Mouse (Mus musculus) hindbrain, embryonic 12.5 days (tissue): ENCODE results near the gene Napepld. TPM values are rescaled to one million over a fixed set of nuclear protein-coding genes. Genes with fewer than 3 reads are reported as not detected.
A peak's percentile ranks its signal among the peaks of the same experiment; 100 is the strongest.

ENCODE experiments used
- ATAC-seq: fragments of 200-750 bp; cut with Nextera tagmentation; 2 replicates; pipeline ENCODE4 v1.8.0; 2017; ENCODE audit warnings: moderate TSS enrichment; ENCODE audit not compliant: low FRiP score
- H3K27ac ChIP-seq: fragments of 300-500 bp; sonication (generic); 2 replicates; pipeline ENCODE4 v1.5.1; 2016; ENCODE audit warnings: mild to moderate bottlenecking
- H3K27me3 ChIP-seq: fragments of 300-500 bp; sonication (generic); 2 replicates; pipeline ENCODE4 v1.6.1; 2016; ENCODE audit warnings: mild to moderate bottlenecking
- H3K36me3 ChIP-seq: fragments of 300-500 bp; sonication (generic); 2 replicates; pipeline ENCODE4 v1.6.1; 2016; ENCODE audit warnings: mild to moderate bottlenecking
- H3K4me1 ChIP-seq: fragments of 300-500 bp; sonication (generic); 2 replicates; pipeline ENCODE4 v1.6.1; 2016
- H3K4me2 ChIP-seq: fragments of 300-500 bp; sonication (generic); replicated peaks from 2 replicates; pipeline ENCODE4 v1.6.1; 2016; ENCODE audit warnings: mild to moderate bottlenecking
- H3K4me3 ChIP-seq: fragments of 300-500 bp; sonication (generic); 2 replicates; pipeline ENCODE4 v1.5.1; 2016; ENCODE audit warnings: mild to moderate bottlenecking
- H3K9ac ChIP-seq: fragments of 300-500 bp; sonication (generic); 2 replicates; pipeline ENCODE4 v1.6.1; 2016; ENCODE audit warnings: mild to moderate bottlenecking, moderate library complexity
- H3K9me3 ChIP-seq: fragments of 300-500 bp; sonication (generic); replicated peaks from 2 replicates; pipeline ENCODE4 v1.6.1; 2016; ENCODE audit warnings: mild to moderate bottlenecking
- WGBS: fragments of 180-500 bp; shearing (Covaris S2); methylation state at CpG from one replicate; pipeline ENCODE4 v1.1.7; 2016; 5-methylcytosine and 5-hydroxymethylcytosine counted together
- polyA plus RNA-seq: library from polyadenylated mRNA; unstranded; fragments of >200 nt; fragmentation: Nextera tagmentation; extraction: Ambion mirVana; gene quantifications from 2 replicates; pipeline ENCODE4 v1.2.1, GENCODE M21; 2016

The Napepld gene
- polyA plus RNA-seq, 1 experiment from 2014 or later = 4.9 TPM

DNA sequence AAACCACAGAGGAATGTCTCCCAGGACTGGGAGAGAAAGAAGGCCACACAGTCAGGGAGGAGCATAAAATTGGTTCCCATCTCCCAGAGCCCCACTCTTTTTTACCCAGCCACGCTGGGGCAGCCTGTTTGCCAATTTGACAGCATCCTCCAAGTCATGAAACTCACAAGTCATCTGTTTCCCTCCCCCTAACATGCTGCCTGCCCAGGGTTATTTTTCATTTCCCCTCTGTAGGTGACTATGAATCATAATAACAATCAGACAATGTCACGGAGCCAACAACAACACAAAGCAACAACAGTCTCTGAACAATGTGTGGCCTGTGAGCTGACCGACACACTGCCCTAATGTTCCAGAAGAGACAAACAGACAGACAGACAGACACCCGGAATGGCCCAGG, 21.2 kb downstream of the Napepld start:
- Histone ChIP-seq H3K9me3 (0 out of 2 replicates have a peak, but pooled peaks cover 2% of the 10 kb centered on the region), H3K27ac (no peak overlapping the region), H3K27me3 (no peaks in the 10 kb centered on the region), H3K4me2 (no peak overlapping the region), H3K4me3 (no peak overlapping the region), H3K4me1 (no peaks in the 10 kb centered on the region), H3K36me3 (peaks cover 27% of the 10 kb centered on the region), H3K9ac (no peak overlapping the region)
- WGBS = 76% methylated on average over 4 of the region's 4 CpGs
- ATAC-seq = no peak

DNA sequence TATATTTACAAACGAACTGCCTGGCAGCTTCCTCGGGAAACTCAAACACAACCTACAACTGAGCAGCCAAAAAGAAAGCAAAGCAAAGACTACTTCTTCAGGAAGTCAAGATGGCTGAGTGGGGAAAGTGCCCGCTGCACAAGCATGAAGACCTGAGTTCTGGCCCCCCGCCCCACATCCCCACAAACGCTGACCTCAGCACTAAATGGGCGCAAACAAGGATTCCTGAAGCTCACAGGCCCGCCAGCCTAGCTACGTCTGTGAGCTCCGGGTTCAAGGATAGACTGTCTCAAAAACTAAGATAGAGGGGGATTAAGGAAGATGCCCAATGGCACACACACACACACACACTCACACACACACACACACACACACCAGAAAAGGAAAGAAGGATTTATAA, 22.8 kb downstream of the Napepld start:
- 95% methylated on average over 9 of the region's 9 CpGs for WGBS
- H3K36me3 ChIP-seq = peaks cover 28% of the 10 kb centered on the region
- 0 out of 2 replicates have a peak, but pooled peaks cover 2% of the 10 kb centered on the region for H3K9me3 ChIP-seq

DNA sequence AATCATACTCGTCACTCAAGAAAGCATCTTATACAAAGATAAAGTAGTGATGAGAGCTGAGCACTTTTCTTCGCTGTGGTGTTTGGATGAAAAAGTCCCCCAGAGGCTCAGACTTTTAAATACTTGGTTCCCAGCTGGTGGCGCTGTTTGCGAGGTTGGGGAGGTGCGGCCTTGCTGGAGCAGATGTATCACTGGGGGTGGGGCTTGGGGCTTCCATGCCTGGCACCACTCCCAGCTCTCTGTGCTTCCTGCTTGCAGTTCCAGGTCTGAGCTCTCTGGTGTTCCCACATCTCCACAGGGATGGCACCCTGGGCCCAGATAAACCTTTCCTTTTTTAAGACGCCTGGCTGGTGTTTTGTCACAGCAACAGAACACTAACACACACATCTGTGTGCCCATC, 23.3 kb downstream of the Napepld start:
- WGBS = 93% methylated on average over 6 of the region's 6 CpGs

More for the DNA sequence above, 22.8 kb downstream of the Napepld start:
- H3K4me2 ChIP-seq = no peak overlapping the region
- ATAC-seq = no peak
- H3K4me3 ChIP-seq = no peak overlapping the region
- no peak overlapping the region for H3K9ac ChIP-seq
- H3K27me3 ChIP-seq = no peaks in the 10 kb centered on the region
- H3K27ac ChIP-seq = no peak overlapping the region
- peaks cover under 1% of the 10 kb centered on the region; the same call in 1 of the 2 replicates for H3K4me1 ChIP-seq

DNA sequence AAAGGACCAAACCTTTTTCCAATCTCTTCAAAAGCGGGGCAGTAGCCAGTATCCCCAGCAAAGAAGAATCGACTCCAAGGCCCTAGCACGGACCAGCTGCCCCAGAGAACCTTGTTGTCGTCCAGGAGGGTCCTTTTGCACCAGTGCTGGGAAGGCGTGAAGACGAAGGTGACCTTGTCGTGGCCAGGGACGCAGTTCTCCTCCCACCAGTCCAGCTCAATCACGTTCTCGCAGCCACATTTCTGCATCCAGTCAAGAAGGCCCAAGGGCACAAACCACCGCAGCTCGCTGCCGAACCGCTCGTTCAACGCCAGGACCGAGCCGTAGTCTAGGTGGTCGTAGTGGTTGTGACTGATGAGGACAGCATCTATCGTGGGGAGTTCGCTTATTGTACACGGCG, 25.7 kb downstream of the Napepld start:
- WGBS = 96% methylated on average over 23 of the region's 23 CpGs
- Histone ChIP-seq H3K9me3 (0 out of 2 replicates have a peak, but pooled peaks cover 2% of the 10 kb centered on the region), H3K9ac (no peak overlapping the region), H3K4me1 (peaks cover 3% of the 10 kb centered on the region; the same call in 1 of the 2 replicates), H3K4me2 (no peak overlapping the region), H3K36me3 (peaks cover 24% of the 10 kb centered on the region), H3K27ac (no peak overlapping the region), H3K4me3 (no peak overlapping the region), H3K27me3 (no peaks in the 10 kb centered on the region)
- ATAC-seq = no peak

More for the DNA sequence above, 23.3 kb downstream of the Napepld start:
- 0 out of 2 replicates have a peak, but pooled peaks cover 2% of the 10 kb centered on the region for H3K9me3 ChIP-seq
- no peak overlapping the region for H3K9ac ChIP-seq
- no peak for ATAC-seq
- H3K4me2 ChIP-seq = no peak overlapping the region
- no peaks in the 10 kb centered on the region for H3K27me3 ChIP-seq
- H3K27ac ChIP-seq = no peak overlapping the region
- no peak overlapping the region for H3K4me3 ChIP-seq
- H3K36me3 ChIP-seq = peaks cover 24% of the 10 kb centered on the region
- peaks cover 3% of the 10 kb centered on the region; the same call in 1 of the 2 replicates for H3K4me1 ChIP-seq

DNA sequence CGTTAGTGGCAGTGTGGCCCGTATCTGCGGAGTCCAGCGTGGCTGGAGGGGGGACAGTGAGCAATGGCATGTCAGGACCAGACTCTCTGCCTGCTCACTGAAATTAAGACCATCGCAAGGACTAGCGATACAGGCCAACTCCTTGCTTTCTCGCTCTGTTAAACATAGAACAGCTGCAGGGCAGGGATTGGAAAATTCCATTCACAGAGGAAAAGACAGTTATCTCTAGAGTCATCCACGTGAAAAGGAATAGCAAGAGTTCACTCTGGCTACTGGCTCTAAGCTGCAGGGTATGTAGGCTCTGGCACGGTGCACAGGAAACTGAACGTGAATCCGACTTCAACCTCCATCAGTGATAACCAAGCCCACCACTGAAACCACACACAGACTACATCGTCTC, 26.2 kb downstream of the Napepld start:
- Histone ChIP-seq H3K4me3 (no peak overlapping the region), H3K9me3 (0 out of 2 replicates have a peak, but pooled peaks cover 2% of the 10 kb centered on the region), H3K27ac (no peak overlapping the region), H3K27me3 (no peaks in the 10 kb centered on the region), H3K9ac (no peak overlapping the region), H3K4me2 (no peak overlapping the region), H3K4me1 (peaks cover 3% of the 10 kb centered on the region; the same call in 1 of the 2 replicates), H3K36me3 (peaks cover 24% of the 10 kb centered on the region)
- no peak for ATAC-seq
- WGBS = 86% methylated on average over 12 of the region's 12 CpGs

DNA sequence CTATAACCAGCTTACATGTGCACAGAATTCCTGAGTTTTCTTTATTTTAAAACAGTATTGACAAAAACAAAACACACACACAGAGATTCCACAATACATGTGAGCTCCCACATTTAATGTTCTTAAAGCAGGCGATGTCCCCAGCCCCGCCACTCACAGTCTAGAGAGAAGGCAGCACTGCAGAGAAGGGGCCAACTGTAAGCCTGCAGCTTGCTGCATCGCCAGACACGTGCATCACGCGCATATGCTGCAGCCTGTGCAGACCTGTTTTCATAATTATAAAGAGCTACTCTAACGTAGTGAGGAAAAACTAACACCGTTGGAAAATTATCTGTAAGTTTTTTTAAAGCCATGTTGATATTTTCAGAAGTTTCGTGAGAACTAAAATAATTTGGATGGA, 27.5 kb downstream of the Napepld start:
- H3K4me2 ChIP-seq = no peak overlapping the region
- WGBS = 87% methylated on average over 9 of the region's 9 CpGs

DNA sequence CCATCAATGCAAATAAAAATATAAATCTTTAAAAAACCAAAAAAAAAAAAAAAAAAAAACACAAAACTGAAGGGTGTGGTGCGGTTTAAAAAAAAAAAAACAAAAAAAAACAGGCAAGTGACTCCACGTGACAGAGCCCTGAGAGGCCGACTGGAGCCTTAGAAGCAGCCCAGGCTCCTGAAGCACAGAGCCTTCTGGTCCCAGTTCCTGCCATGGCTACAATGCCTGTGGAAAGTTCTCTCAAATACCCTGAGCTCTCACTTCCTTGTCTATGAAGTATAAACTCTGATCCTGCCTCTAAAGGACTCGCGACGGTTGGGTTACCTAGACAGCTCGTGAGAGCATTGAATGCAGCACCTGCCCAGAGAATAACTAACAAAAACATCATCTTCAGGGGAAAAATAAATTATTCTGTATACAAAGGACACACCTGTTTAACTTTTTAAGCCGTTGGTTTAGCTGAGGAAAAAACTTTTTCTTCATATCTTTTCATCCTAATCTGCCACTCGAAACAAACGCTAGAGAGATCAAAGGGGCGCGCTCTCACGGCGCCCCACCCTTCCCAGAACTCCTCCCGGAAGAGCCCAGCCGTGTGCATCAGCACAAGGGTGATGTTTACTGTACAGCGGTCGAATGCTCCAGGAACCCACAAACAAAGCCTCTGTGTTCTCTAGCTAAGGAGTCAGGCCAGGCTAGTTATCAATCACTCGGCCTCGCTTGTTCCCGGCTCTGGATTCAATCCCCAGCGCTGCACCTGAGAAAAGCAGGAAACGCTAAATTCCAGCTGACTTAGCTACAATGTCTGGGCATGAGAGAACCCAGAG, 28.2 kb downstream of the Napepld start:
- H3K4me2 ChIP-seq = peak overlapping the region; percentile 13
- H3K36me3 ChIP-seq = peaks cover 20% of the 10 kb centered on the region
- no peak overlapping the region for H3K9ac ChIP-seq
- H3K4me1 ChIP-seq = peaks cover 3% of the 10 kb centered on the region; the same call in 1 of the 2 replicates
- ATAC-seq = peak; percentile 69
- no peak overlapping the region for H3K27ac ChIP-seq
- H3K27me3 ChIP-seq = no peaks in the 10 kb centered on the region
- no peak overlapping the region for H3K4me3 ChIP-seq
- H3K9me3 ChIP-seq = no peaks in the 10 kb centered on the region
- 51% methylated on average over 23 of the region's 23 CpGs for WGBS

More for the DNA sequence above, 27.5 kb downstream of the Napepld start:
- Histone ChIP-seq H3K4me1 (peaks cover 3% of the 10 kb centered on the region; the same call in 1 of the 2 replicates), H3K9ac (no peak overlapping the region), H3K27ac (no peak overlapping the region), H3K36me3 (peaks cover 24% of the 10 kb centered on the region), H3K9me3 (0 out of 2 replicates have a peak, but pooled peaks cover 2% of the 10 kb centered on the region), H3K4me3 (no peak overlapping the region), H3K27me3 (no peaks in the 10 kb centered on the region)
- ATAC-seq = no peak; the same call in 1 of the 2 replicates

DNA sequence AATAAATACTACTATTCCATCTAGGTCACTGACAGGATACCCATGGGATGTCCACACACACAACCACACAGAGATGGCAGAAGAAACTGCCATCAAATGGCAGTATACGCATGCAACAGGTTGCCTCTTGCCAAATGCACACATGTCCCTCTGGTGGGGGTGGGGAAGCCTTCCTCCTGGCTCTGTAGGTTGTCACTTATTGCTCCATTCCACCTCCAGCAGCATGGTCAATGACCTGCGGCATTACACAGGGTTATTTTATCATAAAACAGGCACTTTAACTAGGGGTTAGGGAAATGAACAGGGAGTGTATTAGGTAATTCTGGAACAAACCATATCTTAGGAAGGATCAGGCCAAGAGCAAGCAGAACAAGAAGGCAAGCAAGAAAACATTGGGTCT, 31.9 kb downstream of the Napepld start:
- H3K27me3 ChIP-seq = no peaks in the 10 kb centered on the region
- 98% methylated on average over 2 of the region's 2 CpGs for WGBS
- ATAC-seq = no peak
- no peak overlapping the region for H3K4me3 ChIP-seq
- no peak overlapping the region for H3K9ac ChIP-seq
- peaks cover 3% of the 10 kb centered on the region; the same call in 1 of the 2 replicates for H3K4me1 ChIP-seq
- H3K27ac ChIP-seq = no peak overlapping the region
- no peaks in the 10 kb centered on the region for H3K9me3 ChIP-seq
- 0 out of 2 replicates have a peak, but pooled peaks cover 10% of the 10 kb centered on the region for H3K36me3 ChIP-seq
- no peak overlapping the region for H3K4me2 ChIP-seq

DNA sequence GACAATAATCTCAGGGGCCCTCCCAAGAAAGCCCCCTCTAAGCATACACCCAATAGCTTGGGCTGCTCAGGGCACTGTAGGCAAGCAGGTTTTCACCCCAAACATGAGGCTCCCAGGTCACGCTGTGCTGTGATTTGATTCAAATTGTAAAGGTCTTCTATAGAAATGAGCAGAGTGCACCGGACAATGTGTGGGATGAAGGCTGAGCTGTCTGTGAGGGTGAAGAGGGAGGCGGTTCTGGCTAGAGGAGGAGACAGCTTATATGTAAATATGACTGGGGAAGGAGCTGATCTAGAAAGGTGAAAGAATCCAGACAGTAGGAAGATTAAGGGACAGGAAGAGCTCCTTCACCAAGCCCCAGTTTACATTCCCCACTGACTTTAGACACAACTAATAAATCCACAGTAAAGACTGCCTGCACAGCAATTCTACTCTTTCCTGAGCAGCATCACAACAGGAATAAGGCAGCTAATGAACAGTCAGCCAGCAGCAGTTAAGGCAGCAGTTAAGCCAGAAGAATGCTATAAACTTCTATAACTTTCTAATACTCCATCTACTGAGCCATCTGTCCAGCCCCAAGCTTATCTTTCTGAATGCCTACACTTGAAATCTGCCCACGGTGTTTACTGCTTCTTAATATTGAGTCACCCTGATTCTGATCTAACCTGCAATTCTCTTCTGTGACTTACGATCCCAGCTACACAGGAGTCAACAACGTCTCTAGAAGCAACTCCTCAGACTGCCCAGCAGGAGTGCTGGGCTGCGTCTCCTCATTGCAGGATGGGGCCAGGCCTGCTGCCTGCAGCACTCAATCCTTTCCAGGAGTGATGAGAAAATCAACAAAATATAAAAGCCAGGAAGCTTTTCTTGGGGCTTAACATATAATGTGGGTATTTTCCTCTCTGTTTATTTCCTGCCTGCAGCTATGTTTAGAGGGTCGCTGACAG, 33.7 kb downstream of the Napepld start:
- Histone ChIP-seq H3K9ac (no peak overlapping the region), H3K27ac (no peak overlapping the region)
- WGBS = 62% methylated on average over 8 of the region's 8 CpGs

DNA sequence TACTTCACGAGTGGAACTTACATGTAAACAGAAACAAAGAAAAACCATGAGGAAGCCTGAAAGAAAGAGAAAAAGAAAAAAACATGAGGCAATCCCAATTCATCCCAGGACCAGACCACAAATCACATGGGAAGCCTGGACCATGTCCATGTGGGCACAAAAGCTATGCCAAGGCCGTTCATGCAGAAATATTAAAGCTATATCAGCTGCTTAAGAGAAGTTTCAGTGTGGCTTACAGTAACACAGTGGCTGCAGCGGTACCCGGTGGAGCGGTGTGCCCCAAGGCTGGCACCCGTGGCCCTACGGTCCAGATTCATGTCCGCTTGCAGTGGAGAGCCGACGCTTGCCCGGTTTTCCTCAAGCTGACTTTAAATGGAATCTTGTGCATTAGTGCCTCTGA, 38.1 kb downstream of the Napepld start:
- no peak overlapping the region for H3K4me3 ChIP-seq
- H3K9ac ChIP-seq = no peak overlapping the region
- peaks cover 64% of the 10 kb centered on the region for H3K36me3 ChIP-seq
- H3K9me3 ChIP-seq = no peaks in the 10 kb centered on the region
- no peak for ATAC-seq
- H3K27ac ChIP-seq = no peak overlapping the region
- peaks cover 3% of the 10 kb centered on the region; the same call in 1 of the 2 replicates for H3K4me1 ChIP-seq
- H3K4me2 ChIP-seq = no peak overlapping the region
- WGBS = 95% methylated on average over 11 of the region's 11 CpGs
- H3K27me3 ChIP-seq = no peaks in the 10 kb centered on the region

More for the DNA sequence above, 33.7 kb downstream of the Napepld start:
- Histone ChIP-seq H3K4me1 (no peaks in the 10 kb centered on the region), H3K9me3 (no peaks in the 10 kb centered on the region), H3K4me3 (no peak overlapping the region), H3K4me2 (no peak overlapping the region), H3K36me3 (peaks cover 26% of the 10 kb centered on the region), H3K27me3 (no peaks in the 10 kb centered on the region)
- ATAC-seq = no peak

DNA sequence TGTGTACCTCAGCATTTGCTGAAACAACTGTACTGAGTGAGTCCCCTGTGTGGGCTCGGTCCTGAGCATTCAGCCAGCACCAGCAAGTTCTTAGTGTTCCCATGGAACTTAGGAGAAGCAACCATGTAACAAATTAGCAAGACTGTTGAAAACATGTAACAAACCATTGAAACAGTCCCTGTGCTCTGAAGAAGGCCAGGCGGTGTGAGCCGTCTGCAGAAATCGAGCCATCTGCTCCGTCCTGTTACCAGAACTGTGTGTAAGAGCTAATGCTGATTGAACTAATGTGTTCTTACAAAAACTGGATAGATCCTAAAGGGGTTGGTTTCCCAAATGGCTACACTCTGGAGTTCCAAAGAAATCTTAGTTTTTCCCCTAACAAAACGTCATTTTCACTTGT, 40.3 kb downstream of the Napepld start:
- WGBS = 95% methylated on average over 6 of the region's 6 CpGs
- Histone ChIP-seq H3K4me2 (no peak overlapping the region), H3K9ac (no peak overlapping the region), H3K27ac (no peak overlapping the region), H3K9me3 (no peaks in the 10 kb centered on the region), H3K4me3 (no peak overlapping the region), H3K4me1 (peaks cover 3% of the 10 kb centered on the region; the same call in 1 of the 2 replicates), H3K36me3 (peaks cover 77% of the 10 kb centered on the region), H3K27me3 (no peaks in the 10 kb centered on the region)
- ATAC-seq = no peak
